Mouse (Mus musculus) ES-E14 (cell line): ENCODE results near the gene Pxmp4. TPM values are rescaled to one million over a fixed set of nuclear protein-coding genes. Genes with fewer than 3 reads are reported as not detected.

Experiments
- DNase-seq: peaks from one replicate; pipeline ENCODE4 v3.0.0-alpha.2; 2013; ENCODE audit warnings: low read depth, low spot score
- H3K27ac ChIP-seq: 2 replicates; pipeline ENCODE4 v1.5.1; 2012; ENCODE audit warnings: low read depth, mild to moderate bottlenecking, low read length, moderate library complexity, mixed read lengths; ENCODE audit not compliant: poor library complexity, insufficient read depth, severe bottlenecking
- H3K36me3 ChIP-seq: 2 replicates; pipeline ENCODE4 v1.6.1; 2012; ENCODE audit warnings: mild to moderate bottlenecking, low read length, moderate library complexity, mixed read lengths; ENCODE audit not compliant: control insufficient read depth, poor library complexity, insufficient read depth, severe bottlenecking
- H3K4me1 ChIP-seq, 2 experiments: fragments of 150-350 bp in 1 of 2; sonication (generic) in 1 of 2; 2 replicates each; pipeline ENCODE4 v1.6.1; 2012; ENCODE audit warnings: low read length in 2 of 2, mild to moderate bottlenecking in 1 of 2, mixed read lengths in 1 of 2; ENCODE audit not compliant: control insufficient read depth in 2 of 2, insufficient read depth in 2 of 2, poor library complexity in 1 of 2
- H3K4me3 ChIP-seq, 2 experiments: fragments of 150-350 bp in 1 of 2; sonication (generic) in 1 of 2; 2 replicates each; pipeline ENCODE4 v1.5.1; 2012; ENCODE audit warnings: low read length in 2 of 2, low read depth in 1 of 2, mild to moderate bottlenecking in 1 of 2, mixed read lengths in 1 of 2; ENCODE audit not compliant: insufficient read depth in 1 of 2, poor library complexity in 1 of 2, severe bottlenecking in 1 of 2
- H3K9ac ChIP-seq: 2 replicates; pipeline ENCODE4 v1.6.1; 2012; ENCODE audit warnings: low read depth, mild to moderate bottlenecking, low read length, mixed read lengths; ENCODE audit not compliant: poor library complexity, insufficient read depth, severe bottlenecking
- H3K9me3 ChIP-seq: fragments of 150-350 bp; sonication (generic); 2 replicates; pipeline ENCODE4 v1.6.1; 2012; ENCODE audit warnings: low read depth, mild to moderate bottlenecking, low read length; ENCODE audit not compliant: control insufficient read depth, insufficient read depth
- CHD2 ChIP-seq: IDR thresholded peaks from 2 replicates; pipeline ENCODE4 v1.6.1; 2014; ENCODE audit warnings: mild to moderate bottlenecking, low read depth, low read length, inconsistent platforms
- HCFC1 ChIP-seq: IDR thresholded peaks from 2 replicates; pipeline ENCODE4 v1.6.1; 2012; ENCODE audit warnings: low read length, inconsistent platforms, borderline replicate concordance; ENCODE audit not compliant: insufficient read depth
- MAFK ChIP-seq: IDR thresholded peaks from 2 replicates; pipeline ENCODE4 v1.6.1; 2014; ENCODE audit warnings: mild to moderate bottlenecking, low read depth, low read length, inconsistent platforms; ENCODE audit not compliant: insufficient read depth
- ZC3H11A ChIP-seq: IDR thresholded peaks from 2 replicates; pipeline ENCODE4 v1.6.1; 2012; ENCODE audit warnings: low read depth, mild to moderate bottlenecking, inconsistent platforms, low read length, borderline replicate concordance
- ZNF384 ChIP-seq: IDR thresholded peaks from 2 replicates; pipeline ENCODE4 v1.6.1; 2012; ENCODE audit warnings: low read depth, low read length, inconsistent platforms
- in situ Hi-C, 2 experiments: fragments of 600-800 bp; cut with MboI; formaldehyde crosslinking; loops; one replicate each; pipeline ENCODE4 v1.15.1; 2025; ENCODE audit warnings: low sequenced_read_pairs in 2 of 2, inconsistent platforms in 1 of 2; ENCODE audit not compliant: unreplicated experiment in 2 of 2
- total RNA-seq: library from RNA; depleted of rRNA; stranded (reverse); fragments of 300-350 nt; gene quantifications from 2 replicates; pipeline ENCODE4 v1.2.3, GENCODE M21; 2012

The Pxmp4 gene
- total RNA-seq, 1 experiment, result 8.6 TPM

GRCm38 (mm10) chr2:154576876-154577743 is 26.4 kb downstream of the Pxmp4 start:
- no peak for DNase-seq
- Histone ChIP-seq H3K9me3 (no peaks in the 10 kb centered on the region), H3K4me3 (peak overlapping the region in 1 of 2 experiments; percentile 5; a peak in 1 of 4 replicates), H3K27ac (peak overlapping the region; percentile 57), H3K9ac (peak overlapping the region; percentile 12; the same call in 1 of the 2 replicates), H3K36me3 (no peaks in the 10 kb centered on the region), H3K4me1 (peaks cover 4 to 17% of the 10 kb centered on the region in 2 experiments; a peak in 2 of 4 replicates)
- in situ Hi-C loops, result no loop called here
- TF ChIP-seq ZNF384, result no peak
- no peak for TF ChIP-seq CHD2
- TF ChIP-seq ZC3H11A, result no peak
- TF ChIP-seq MAFK, result no peak
- no peak for TF ChIP-seq HCFC1

- DNase-seq, result no peak
- in situ Hi-C loops, result no loop called here
- H3K9ac ChIP-seq, result no peak overlapping the region
- H3K9me3 ChIP-seq, result no peaks in the 10 kb centered on the region
- H3K4me1 ChIP-seq, result peaks cover 11 to 24% of the 10 kb centered on the region in 2 experiments
- H3K36me3 ChIP-seq, result no peaks in the 10 kb centered on the region
- no peak overlapping the region for H3K4me3 ChIP-seq
- H3K27ac ChIP-seq, result no peak overlapping the region
- no peak for TF ChIP-seq MAFK
- no peak for TF ChIP-seq ZC3H11A
- no peak for TF ChIP-seq CHD2
- TF ChIP-seq HCFC1, result no peak
- no peak for TF ChIP-seq ZNF384
Measured at GRCm38 (mm10) chr2:154574271-154574670, 29.2 kb downstream of the Pxmp4 start.

- Histone ChIP-seq H3K36me3 (peaks cover 2% of the 10 kb centered on the region; the same call in 1 of the 2 replicates), H3K27ac (no peak overlapping the region), H3K4me1 (peaks cover 14 to 29% of the 10 kb centered on the region in 2 experiments), H3K9me3 (no peaks in the 10 kb centered on the region), H3K4me3 (no peak overlapping the region), H3K9ac (no peak overlapping the region)
- no peak for DNase-seq
- in situ Hi-C loops, result no loop called here
- no peak for TF ChIP-seq CHD2
- TF ChIP-seq HCFC1, result no peak
- no peak for TF ChIP-seq ZC3H11A
- TF ChIP-seq MAFK, result no peak
- TF ChIP-seq ZNF384, result no peak
Measured at GRCm38 (mm10) chr2:154572996-154573395, 30.5 kb downstream of the Pxmp4 start.

- no peak overlapping the region for H3K9ac ChIP-seq
Measured at GRCm38 (mm10) chr2:154571976-154572375, 31.5 kb downstream of the Pxmp4 start.

More at GRCm38 (mm10) chr2:154571976-154572375, 31.5 kb downstream of the Pxmp4 start:
- in situ Hi-C loops, result no loop called here
- no peak for DNase-seq
- no peak overlapping the region for H3K27ac ChIP-seq
- no peaks in the 10 kb centered on the region for H3K9me3 ChIP-seq
- no peak overlapping the region for H3K4me3 ChIP-seq
- TF ChIP-seq MAFK (no peak), ZC3H11A (no peak), CHD2 (no peak), HCFC1 (no peak), ZNF384 (no peak)
- H3K4me1 ChIP-seq, result peaks cover 12 to 26% of the 10 kb centered on the region in 2 experiments
- peaks cover 2% of the 10 kb centered on the region; the same call in 1 of the 2 replicates for H3K36me3 ChIP-seq
